Mouse (Mus musculus) megakaryocyte, embryonic 14.5 days (primary cell): ENCODE data around the gene Wfdc2. TPM values are rescaled to one million over a fixed set of nuclear protein-coding genes. Genes with fewer than 3 reads are reported as not detected.

Source experiments
- H3K27me3 ChIP-seq: replicated peaks from 2 replicates; pipeline ENCODE3; 2012; ENCODE audit warnings: inconsistent platforms
- H3K36me3 ChIP-seq: replicated peaks from 2 replicates; pipeline ENCODE3; 2012; ENCODE audit warnings: low read length, inconsistent platforms, mixed read lengths
- H3K4me1 ChIP-seq: 2 replicates; pipeline ENCODE4 v1.6.1; 2012; ENCODE audit warnings: inconsistent platforms
- H3K4me3 ChIP-seq: replicated peaks from 2 replicates; pipeline ENCODE3; 2012; ENCODE audit warnings: moderate library complexity, mild to moderate bottlenecking, inconsistent platforms
- H3K9me3 ChIP-seq: 2 replicates; pipeline ENCODE4 v1.6.1; 2012; ENCODE audit warnings: inconsistent platforms
- FLI1 ChIP-seq: IDR thresholded peaks from 2 replicates; pipeline ENCODE4 v1.6.1; 2012; ENCODE audit warnings: low read length, inconsistent platforms, mixed read lengths
- GATA1 ChIP-seq: IDR thresholded peaks from 3 replicates; pipeline ENCODE4 v1.6.1; 2012; ENCODE audit warnings: mixed read lengths, low read length, inconsistent platforms, borderline replicate concordance
- polyA plus RNA-seq: library from polyadenylated mRNA; stranded (reverse); fragments of >175 nt; gene quantifications from 2 replicates; pipeline ENCODE4 v1.2.3, GENCODE M21; 2012; ENCODE audit warnings: low replicate concordance; ENCODE audit not compliant: insufficient read depth

The Wfdc2 gene
- polyA plus RNA-seq, 1 experiment: 0.48 TPM

- peaks cover 34% of the 10 kb centered on the region for H3K9me3 ChIP-seq
- H3K27me3 ChIP-seq: peaks cover 33% of the 10 kb centered on the region
- peak overlapping the region; percentile 79 for H3K4me3 ChIP-seq
- H3K4me1 ChIP-seq: peaks cover 32% of the 10 kb centered on the region
- no peak for TF ChIP-seq GATA1
- TF ChIP-seq FLI1: no peak
- H3K36me3 ChIP-seq: no peaks in the 10 kb centered on the region
These were observed 40.4 kb upstream of the Wfdc2 start for GRCm38 (mm10) chr2:164521841-164522240.

GRCm38 (mm10) chr2:164522280-164522679 is 39.9 kb upstream of the Wfdc2 start:
- peaks cover 35% of the 10 kb centered on the region for H3K27me3 ChIP-seq
- no peak for TF ChIP-seq GATA1
- TF ChIP-seq FLI1: no peak

GRCm38 (mm10) chr2:164523301-164523773 is 38.9 kb upstream of the Wfdc2 start:
- Histone ChIP-seq H3K9me3 (peaks cover 43% of the 10 kb centered on the region), H3K27me3 (peaks cover 40% of the 10 kb centered on the region), H3K4me3 (no peak overlapping the region), H3K4me1 (peaks cover 32% of the 10 kb centered on the region), H3K36me3 (no peaks in the 10 kb centered on the region)
- TF ChIP-seq GATA1 (no peak), FLI1 (no peak)

More at GRCm38 (mm10) chr2:164522280-164522679, 39.9 kb upstream of the Wfdc2 start:
- H3K36me3 ChIP-seq: no peaks in the 10 kb centered on the region
- H3K4me3 ChIP-seq: peak overlapping the region; percentile 79
- H3K9me3 ChIP-seq: peaks cover 37% of the 10 kb centered on the region
- H3K4me1 ChIP-seq: peaks cover 32% of the 10 kb centered on the region

- no peaks in the 10 kb centered on the region for H3K36me3 ChIP-seq
- peaks cover 49% of the 10 kb centered on the region for H3K27me3 ChIP-seq
- peaks cover 6% of the 10 kb centered on the region for H3K4me1 ChIP-seq
- H3K4me3 ChIP-seq: no peak overlapping the region
- peaks cover 38% of the 10 kb centered on the region for H3K9me3 ChIP-seq
- TF ChIP-seq GATA1 (no peak), FLI1 (no peak)
These were observed 33.7 kb upstream of the Wfdc2 start for GRCm38 (mm10) chr2:164528557-164528956.

- H3K27me3 ChIP-seq: peaks cover 52% of the 10 kb centered on the region
- TF ChIP-seq FLI1 (no peak), GATA1 (no peak)
These were observed 31.0 kb upstream of the Wfdc2 start for GRCm38 (mm10) chr2:164531169-164531568.

GRCm38 (mm10) chr2:164534315-164534714 is 27.9 kb upstream of the Wfdc2 start:
- H3K9me3 ChIP-seq: peaks cover 4% of the 10 kb centered on the region; the same call in 1 of the 2 replicates
- peaks cover 47% of the 10 kb centered on the region for H3K27me3 ChIP-seq
- H3K4me3 ChIP-seq: no peak overlapping the region
- TF ChIP-seq FLI1 (no peak), GATA1 (no peak)
- H3K4me1 ChIP-seq: peaks cover 5% of the 10 kb centered on the region; the same call in 1 of the 2 replicates
- H3K36me3 ChIP-seq: no peaks in the 10 kb centered on the region

More at GRCm38 (mm10) chr2:164531169-164531568, 31.0 kb upstream of the Wfdc2 start:
- no peaks in the 10 kb centered on the region for H3K36me3 ChIP-seq
- H3K4me1 ChIP-seq: peaks cover 5% of the 10 kb centered on the region; the same call in 1 of the 2 replicates
- peaks cover 21% of the 10 kb centered on the region for H3K9me3 ChIP-seq
- no peak overlapping the region for H3K4me3 ChIP-seq

GRCm38 (mm10) chr2:164537003-164537402 is 25.2 kb upstream of the Wfdc2 start:
- H3K9me3 ChIP-seq: peaks cover 7% of the 10 kb centered on the region; the same call in 1 of the 2 replicates
- no peak for TF ChIP-seq FLI1
- no peak for TF ChIP-seq GATA1
- H3K36me3 ChIP-seq: no peaks in the 10 kb centered on the region
- no peak overlapping the region for H3K4me3 ChIP-seq
- H3K27me3 ChIP-seq: peaks cover 52% of the 10 kb centered on the region
- H3K4me1 ChIP-seq: no peaks in the 10 kb centered on the region

GRCm38 (mm10) chr2:164540652-164541427 is 21.4 kb upstream of the Wfdc2 start:
- Histone ChIP-seq H3K4me1 (peaks cover 10% of the 10 kb centered on the region), H3K36me3 (no peaks in the 10 kb centered on the region), H3K4me3 (no peak overlapping the region), H3K9me3 (peaks cover 22% of the 10 kb centered on the region), H3K27me3 (peaks cover 67% of the 10 kb centered on the region)
- TF ChIP-seq FLI1: no peak
- no peak for TF ChIP-seq GATA1

GRCm38 (mm10) chr2:164542132-164542531 is 20.1 kb upstream of the Wfdc2 start:
- H3K4me1 ChIP-seq: peaks cover 10% of the 10 kb centered on the region
- peaks cover 22% of the 10 kb centered on the region for H3K9me3 ChIP-seq
- H3K27me3 ChIP-seq: peaks cover 66% of the 10 kb centered on the region
- H3K36me3 ChIP-seq: no peaks in the 10 kb centered on the region
- H3K4me3 ChIP-seq: no peak overlapping the region
- no peak for TF ChIP-seq GATA1
- no peak for TF ChIP-seq FLI1

- H3K36me3 ChIP-seq: no peaks in the 10 kb centered on the region
- no peak overlapping the region for H3K4me3 ChIP-seq
- H3K27me3 ChIP-seq: peaks cover 66% of the 10 kb centered on the region
- TF ChIP-seq GATA1: no peak
- no peak for TF ChIP-seq FLI1
- peaks cover 22% of the 10 kb centered on the region for H3K9me3 ChIP-seq
- peaks cover 10% of the 10 kb centered on the region for H3K4me1 ChIP-seq
These were observed 19.6 kb upstream of the Wfdc2 start for GRCm38 (mm10) chr2:164542598-164542997.

GRCm38 (mm10) chr2:164543745-164544144 is 18.5 kb upstream of the Wfdc2 start:
- Histone ChIP-seq H3K36me3 (no peaks in the 10 kb centered on the region), H3K4me1 (peaks cover 10% of the 10 kb centered on the region), H3K9me3 (peaks cover 22% of the 10 kb centered on the region), H3K27me3 (peaks cover 67% of the 10 kb centered on the region), H3K4me3 (no peak overlapping the region)
- TF ChIP-seq FLI1 (no peak), GATA1 (no peak)
